Mouse (Mus musculus) kidney, adult 10 weeks (tissue): ENCODE measurements around the gene Lcn2. TPM values are rescaled to one million over a fixed set of nuclear protein-coding genes. Genes with fewer than 3 reads are reported as not detected.

Experiments used
- polyA plus RNA-seq: library from polyadenylated mRNA; stranded (reverse); fragments of 350-450 nt; fragmentation: Illumina TruSeq; extraction: RNeasy Lipid Tissue Mini Kit (QIAGEN cat#74804); gene quantifications from one replicate; pipeline ENCODE4 v1.2.3, GENCODE M21; 2014; ENCODE audit warnings: low read depth, low replicate concordance

Lcn2 gene
- polyA plus RNA-seq: 2.1 TPM

GRCm38 (mm10) chr2:32387706-32388490, at the start of gene Lcn2:
TSS of gene Lcn2 (minus strand) at chr2:32388252.

GRCm38 (mm10) chr2:32395484-32395945, 7.5 kb upstream of the Lcn2 start, which contains the start of gene Ptges2:
TSS of gene Ptges2 (plus strand) at chr2:32395896.

DNA sequence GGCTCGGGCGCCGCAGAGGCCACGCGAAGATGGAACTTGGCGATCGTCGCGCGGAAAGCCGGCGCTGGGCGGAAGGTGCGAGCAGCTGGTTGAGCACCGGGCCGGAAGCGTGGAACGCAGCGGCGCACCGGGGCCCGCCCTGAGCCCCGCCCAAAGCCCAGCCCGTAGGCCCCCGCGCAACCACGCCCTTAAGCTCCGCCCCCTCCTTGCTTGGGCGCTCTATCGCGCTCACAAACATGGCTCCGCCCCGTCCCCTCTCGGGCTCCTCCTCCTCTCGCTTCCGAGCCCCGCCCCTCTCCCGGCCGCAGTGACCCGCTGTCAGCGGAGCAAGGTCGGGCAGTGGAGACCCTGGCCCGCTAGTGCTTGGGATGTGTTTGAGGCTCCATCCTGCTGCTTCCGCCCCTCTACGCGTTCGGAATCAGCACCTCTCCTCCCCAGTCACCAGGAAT, 6.3 kb downstream of the Lcn2 start, which contains the start of gene 1110008P14Rik:
TSS of gene 1110008P14Rik (minus strand) at position 164 of the 449 bp plus-strand sequence.

GRCm38 (mm10) chr2:32353007-32353542, 35.0 kb downstream of the Lcn2 start, which contains the start of gene Dnm1:
TSS of gene Dnm1 (minus strand) at chr2:32353338.

DNA sequence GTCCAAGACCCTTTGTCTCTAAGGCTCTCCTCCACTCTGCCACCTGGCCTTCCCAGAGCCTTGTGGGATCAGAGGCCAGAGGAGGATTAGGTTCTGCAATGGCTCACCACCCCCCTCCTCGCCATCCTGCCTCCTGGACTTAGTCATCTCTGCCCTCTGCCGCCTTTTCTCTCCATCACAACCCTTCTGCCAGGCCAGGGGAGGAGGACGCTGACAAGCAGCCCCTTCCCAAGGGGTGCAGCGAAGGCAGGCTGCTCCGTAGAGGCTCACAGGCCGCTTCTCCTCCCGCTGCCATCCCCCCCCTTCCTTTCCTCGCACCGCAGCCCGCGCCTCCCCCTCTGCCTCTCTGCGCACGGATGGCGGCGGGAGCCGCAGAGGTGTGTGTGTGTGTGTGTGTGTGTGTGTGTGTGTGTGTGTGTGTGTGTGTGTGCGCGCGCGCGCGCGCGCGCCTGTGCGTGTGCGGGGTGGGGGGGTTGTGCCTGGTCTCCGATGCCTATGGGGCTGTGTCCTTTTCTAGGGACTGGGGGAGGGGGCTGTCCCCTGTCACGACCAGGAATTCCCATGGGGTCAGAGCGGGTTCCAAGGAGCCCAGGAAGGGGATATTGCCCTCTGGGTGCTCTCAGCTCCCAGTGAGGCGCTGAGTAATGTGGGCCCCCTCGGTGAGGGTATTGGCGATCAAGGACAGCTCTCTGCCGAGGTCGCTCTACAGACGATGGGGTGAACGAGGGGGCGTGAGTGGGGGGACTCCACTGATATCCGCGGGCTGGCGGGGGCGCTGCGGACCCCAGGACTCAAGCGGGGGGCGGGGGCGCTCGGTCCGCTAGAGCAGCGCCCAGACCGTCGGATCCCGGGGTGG, 35.7 kb downstream of the Lcn2 start, which contains the start of gene Ciz1:
TSS of gene Ciz1 (plus strand) at position 177 of the 856 bp plus-strand sequence.

Other genes starting within 250 kb of the Lcn2 start
- gene Prrc2b, start 237.2 kb downstream of the Lcn2 start, polyA plus RNA-seq: 21.5 TPM
- 8.6 TPM for gene Pomt1, start 151.7 kb downstream of the Lcn2 start, polyA plus RNA-seq
- gene Uck1, start 128.1 kb downstream of the Lcn2 start, polyA plus RNA-seq: 17.3 TPM
- 11.1 TPM for gene Golga2, start 100.9 kb downstream of the Lcn2 start, polyA plus RNA-seq
- 354 TPM for gene Swi5, start 100.2 kb downstream of the Lcn2 start, polyA plus RNA-seq
- gene Ciz1, start 35.9 kb downstream of the Lcn2 start, polyA plus RNA-seq: 4.2 TPM
- gene Dnm1, start 34.9 kb downstream of the Lcn2 start, polyA plus RNA-seq: 0.40 TPM
- 1.6 TPM for gene 1110008P14Rik, start 6.3 kb downstream of the Lcn2 start, polyA plus RNA-seq
- gene Ptges2, start 7.6 kb upstream of the Lcn2 start, polyA plus RNA-seq: 1.8 TPM
- 0.85 TPM for gene Naif1, start 62.2 kb upstream of the Lcn2 start, polyA plus RNA-seq
- gene Slc25a25, start 63.2 kb upstream of the Lcn2 start, polyA plus RNA-seq: 16.5 TPM
- 8.8 TPM for gene Fam102a, start 147.1 kb upstream of the Lcn2 start, polyA plus RNA-seq
- 1.7 TPM for gene Dpm2, start 182.6 kb upstream of the Lcn2 start, polyA plus RNA-seq
- not detected for gene Pip5kl1, start 186.5 kb upstream of the Lcn2 start, polyA plus RNA-seq
- gene 9430097D07Rik, start 187.4 kb upstream of the Lcn2 start, polyA plus RNA-seq: not detected
- gene St6galnac4, start 198.8 kb upstream of the Lcn2 start, polyA plus RNA-seq: 0.49 TPM
- 1.4 TPM for gene St6galnac6, start 211.5 kb upstream of the Lcn2 start, polyA plus RNA-seq
- gene Ak1, start 233.5 kb upstream of the Lcn2 start, polyA plus RNA-seq: 3.7 TPM